Mouse (Mus musculus) ES-Bruce4 (cell line): ENCODE results near the gene Daxx. TPM values are rescaled to one million over a fixed set of nuclear protein-coding genes. Genes with fewer than 3 reads are reported as not detected.

Experiments
- H3K27ac ChIP-seq: 2 replicates; pipeline ENCODE4 v1.5.1; 2012; ENCODE audit warnings: low read length, inconsistent platforms; ENCODE audit not compliant: insufficient read depth
- H3K27me3 ChIP-seq: 2 replicates; pipeline ENCODE4 v1.6.1; 2012; ENCODE audit warnings: mild to moderate bottlenecking, low read length, inconsistent platforms; ENCODE audit not compliant: control insufficient read depth, poor library complexity, insufficient read depth, severe bottlenecking
- H3K36me3 ChIP-seq: 2 replicates; pipeline ENCODE4 v1.6.1; 2012; ENCODE audit warnings: inconsistent platforms, mild to moderate bottlenecking, low read length, moderate library complexity; ENCODE audit not compliant: control insufficient read depth, poor library complexity, insufficient read depth, severe bottlenecking
- H3K4me1 ChIP-seq: one replicate; pipeline ENCODE4 v1.8.1; 2011; ENCODE audit warnings: low read length; ENCODE audit not compliant: control insufficient read depth, insufficient read depth
- H3K4me3 ChIP-seq: 2 replicates; pipeline ENCODE4 v1.5.1; 2011; ENCODE audit warnings: low read depth, mild to moderate bottlenecking, low read length
- H3K9ac ChIP-seq: 2 replicates; pipeline ENCODE4 v1.6.1; 2012; ENCODE audit warnings: low read depth, mild to moderate bottlenecking, inconsistent platforms; ENCODE audit not compliant: poor library complexity, severe bottlenecking
- H3K9me3 ChIP-seq: replicated peaks from 2 replicates; pipeline ENCODE4 v1.6.1; 2012; ENCODE audit warnings: mild to moderate bottlenecking, low read length, inconsistent platforms; ENCODE audit not compliant: control insufficient read depth, poor library complexity, insufficient read depth, severe bottlenecking
- CTCF ChIP-seq: IDR thresholded peaks from one replicate; pipeline ENCODE4 v1.8.1; 2011; ENCODE audit warnings: low read depth, low read length
- EP300 ChIP-seq: IDR thresholded peaks from 2 replicates; pipeline ENCODE4 v1.6.1; 2011; ENCODE audit warnings: low read depth, low read length; ENCODE audit not compliant: insufficient read depth
- POLR2A ChIP-seq: IDR thresholded peaks from one replicate; pipeline ENCODE4 v1.8.1; 2011; ENCODE audit warnings: low read length; ENCODE audit not compliant: insufficient read depth
- polyA plus RNA-seq: library from polyadenylated mRNA; stranded (reverse); fragments of >200 nt; gene quantifications from 2 replicates; pipeline ENCODE4 v1.2.4, GENCODE M21; 2011; ENCODE audit warnings: low read depth; ENCODE audit not compliant: missing spikeins, insufficient read depth, insufficient read length

Daxx gene
- polyA plus RNA-seq, 1 experiment = 42.3 TPM

DNA sequence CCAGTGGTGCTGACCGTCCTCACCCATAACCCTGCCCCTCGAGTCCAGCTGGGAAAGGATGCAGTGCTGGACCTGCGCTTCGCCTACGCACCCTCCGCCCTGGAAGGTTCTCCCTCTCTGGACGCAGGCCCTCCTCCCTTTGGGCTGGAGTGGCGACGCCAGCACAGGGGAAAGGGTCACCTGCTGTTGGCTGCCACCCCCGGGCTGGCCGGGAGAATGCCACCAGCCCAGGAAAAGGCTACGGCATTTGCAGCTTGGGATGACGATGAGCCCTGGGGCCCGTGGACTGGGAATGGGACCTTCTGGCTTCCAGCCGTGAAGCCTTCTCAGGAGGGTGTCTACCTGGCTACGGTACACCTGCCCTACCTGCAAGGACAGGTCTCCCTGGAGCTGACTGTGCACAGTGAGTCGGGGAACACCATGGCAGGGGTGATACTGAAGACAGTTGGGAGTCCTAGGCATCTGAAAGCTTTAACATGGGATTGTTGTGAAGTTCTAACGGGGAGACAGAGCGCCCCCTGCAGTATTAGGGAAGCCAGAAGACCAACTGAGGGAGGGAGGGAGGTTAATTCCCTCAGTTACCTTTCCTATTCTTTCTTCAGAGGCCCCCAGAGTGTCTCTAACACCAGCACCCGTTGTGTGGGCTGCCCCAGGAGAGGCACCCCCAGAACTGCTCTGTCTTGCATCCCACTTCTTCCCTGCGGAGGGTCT is 16.3 kb downstream of the Daxx start:
- H3K4me1 ChIP-seq = no peaks in the 10 kb centered on the region
- H3K4me3 ChIP-seq = 0 out of 2 replicates have a peak overlapping the region, but pooled peaks have one; percentile 10
- TF ChIP-seq CTCF = peak; percentile 44
- TF ChIP-seq EP300 = no peak
- no peaks in the 10 kb centered on the region for H3K36me3 ChIP-seq
- no peak overlapping the region for H3K27ac ChIP-seq
- H3K9me3 ChIP-seq = no peaks in the 10 kb centered on the region
- H3K9ac ChIP-seq = no peak overlapping the region
- no peaks in the 10 kb centered on the region for H3K27me3 ChIP-seq

- H3K27ac ChIP-seq = no peak overlapping the region
- H3K9me3 ChIP-seq = no peaks in the 10 kb centered on the region
- no peak overlapping the region for H3K4me3 ChIP-seq
- peak; percentile 73 for TF ChIP-seq CTCF
- no peak for TF ChIP-seq POLR2A
- TF ChIP-seq EP300 = no peak
- no peak overlapping the region for H3K9ac ChIP-seq
- no peaks in the 10 kb centered on the region for H3K27me3 ChIP-seq
- H3K36me3 ChIP-seq = no peaks in the 10 kb centered on the region
- no peaks in the 10 kb centered on the region for H3K4me1 ChIP-seq
Observed at GRCm38 (mm10) chr17:33926207-33926932, 17.2 kb downstream of the Daxx start.

DNA sequence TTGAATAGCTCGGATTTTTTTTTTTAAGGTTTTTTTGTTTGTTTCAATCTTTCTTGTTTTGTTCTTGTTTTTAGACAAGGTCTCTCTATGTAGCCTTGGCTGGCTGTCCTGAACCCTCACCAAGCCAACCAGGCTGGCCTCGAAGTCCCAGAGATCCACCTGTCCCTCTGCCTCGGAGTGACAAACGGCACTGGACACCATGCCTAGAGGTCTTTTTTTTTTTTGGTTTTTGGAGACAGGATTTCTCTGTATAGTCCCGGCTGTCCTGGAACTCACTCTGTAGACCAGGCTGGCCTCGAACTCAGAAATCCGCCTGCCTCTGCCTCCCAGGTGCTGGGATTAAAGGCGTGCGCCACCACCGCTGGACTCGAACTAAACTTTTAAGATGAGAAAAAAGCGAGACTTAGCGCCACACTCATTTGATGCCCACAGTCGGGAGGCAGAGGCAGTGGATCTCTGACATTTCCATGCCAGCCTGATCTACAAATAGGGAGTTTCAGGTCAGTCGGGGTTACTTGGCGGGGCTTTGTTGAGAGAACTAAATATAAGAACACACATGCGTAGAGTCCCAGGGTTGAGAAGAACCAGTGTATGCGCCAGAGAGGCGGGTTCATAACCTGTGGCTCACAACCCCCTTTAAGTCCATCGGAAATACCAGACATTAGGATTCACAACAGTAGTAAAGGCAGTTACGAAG is 19.2 kb downstream of the Daxx start:
- H3K4me3 ChIP-seq = peak overlapping the region; percentile 96
- no peaks in the 10 kb centered on the region for H3K4me1 ChIP-seq
- TF ChIP-seq EP300 (no peak), CTCF (no peak), POLR2A (no peak)
- H3K36me3 ChIP-seq = no peaks in the 10 kb centered on the region
- H3K27me3 ChIP-seq = no peaks in the 10 kb centered on the region
- H3K9me3 ChIP-seq = no peaks in the 10 kb centered on the region
- H3K27ac ChIP-seq = no peak overlapping the region
- H3K9ac ChIP-seq = peak overlapping the region; percentile 91

GRCm38 (mm10) chr17:33929371-33930279 is 20.4 kb downstream of the Daxx start, which contains the start of gene Rgl2:
Rgl2 (plus strand) TSS chr17:33929543.
- H3K36me3 ChIP-seq = no peaks in the 10 kb centered on the region
- peaks cover 2% of the 10 kb centered on the region for H3K4me1 ChIP-seq
- peak within 1 kb of the TSS; percentile 91 for H3K9ac ChIP-seq
- no peaks in the 10 kb centered on the region for H3K27me3 ChIP-seq
- H3K27ac ChIP-seq = peak within 1 kb of the TSS; percentile 68
- TF ChIP-seq CTCF (no peak), EP300 (peak; percentile 55; the same call in 1 of the 2 replicates), POLR2A (peak; percentile 35)
- H3K9me3 ChIP-seq = no peaks in the 10 kb centered on the region
- H3K4me3 ChIP-seq = peak within 1 kb of the TSS; percentile 96

DNA sequence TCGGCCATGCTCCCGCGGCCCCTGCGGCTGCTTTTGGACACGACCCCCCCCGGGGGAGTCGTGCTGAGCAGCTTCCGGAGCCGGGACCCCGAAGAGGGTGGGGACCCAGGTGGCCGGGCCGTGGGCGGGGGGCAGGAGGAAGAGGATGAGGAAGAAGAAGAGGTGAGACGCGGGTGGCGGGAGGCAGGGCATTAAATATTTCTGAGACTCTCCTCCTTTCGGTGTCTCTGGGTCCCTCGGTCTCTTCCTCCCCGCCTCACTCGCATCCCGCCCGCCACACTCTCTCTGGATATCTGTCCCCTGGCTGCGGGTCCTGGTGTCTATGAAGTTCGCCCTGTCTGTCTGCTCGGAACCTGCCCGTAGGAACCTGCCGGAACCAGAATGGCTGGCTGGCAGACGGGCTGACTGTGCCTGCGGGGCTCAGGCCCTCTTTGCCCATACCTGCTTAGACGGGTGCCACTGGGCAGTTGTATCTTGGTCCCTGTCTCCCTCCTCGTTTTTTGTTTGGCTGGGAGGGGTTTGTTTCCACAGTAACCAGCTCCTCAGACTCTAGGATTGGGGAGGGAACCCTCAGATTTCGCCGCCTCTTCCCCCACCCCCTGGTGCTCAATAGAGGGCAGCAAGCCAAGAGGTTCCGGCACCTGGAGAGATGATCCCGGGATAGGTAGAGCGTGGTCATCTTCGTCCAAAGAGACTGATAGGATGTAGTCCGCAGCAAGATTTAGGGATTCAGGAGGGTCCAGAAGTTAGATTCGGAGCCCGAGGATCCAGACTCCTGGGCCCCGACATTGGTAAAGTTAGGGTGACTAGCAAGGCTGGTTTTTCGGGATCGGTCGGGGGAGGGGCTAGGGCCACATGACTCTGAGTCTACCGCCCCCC is 21.3 kb downstream of the Daxx start:
- Histone ChIP-seq H3K27me3 (no peaks in the 10 kb centered on the region), H3K4me1 (peaks cover 2% of the 10 kb centered on the region), H3K4me3 (peak overlapping the region; percentile 91), H3K9ac (peak overlapping the region; percentile 91), H3K9me3 (no peaks in the 10 kb centered on the region), H3K27ac (peak overlapping the region; percentile 35; the same call in 1 of the 2 replicates), H3K36me3 (no peaks in the 10 kb centered on the region)
- TF ChIP-seq POLR2A (no peak), CTCF (no peak), EP300 (no peak)
